Mouse (Mus musculus) lung, adult 2 months (tissue): ENCODE results near the gene Fxr1. TPM values are rescaled to one million over a fixed set of nuclear protein-coding genes. Genes with fewer than 3 reads are reported as not detected.
"Not testable (repeated sequence)": the region's sequence is repeated elsewhere in the genome, so short reads cannot be mapped to it uniquely, and the experiment has no call there.

ENCODE experiments used
- DNase-seq: peaks from one replicate; pipeline ENCODE4 v3.0.0; 2022
- H3K4me1 ChIP-seq: fragments of 200-500 bp; 2 replicates; pipeline ENCODE4 v1.6.1; 2011; ENCODE audit warnings: low read length; ENCODE audit not compliant: control insufficient read depth, insufficient read depth
- H3K4me3 ChIP-seq: fragments of 200-500 bp; replicated peaks from 2 replicates; pipeline ENCODE3; 2011; ENCODE audit warnings: low read depth, mild to moderate bottlenecking, control low read depth, low read length; ENCODE audit errors: extremely low read depth
- CTCF ChIP-seq: fragments of 200-500 bp; IDR thresholded peaks from 2 replicates; pipeline ENCODE4 v1.5.1; 2011; ENCODE audit warnings: mild to moderate bottlenecking, low read length, control low read depth; ENCODE audit not compliant: insufficient read depth
- POLR2A ChIP-seq: fragments of 200-500 bp; IDR thresholded peaks from 2 replicates; pipeline ENCODE4 v1.6.1; 2011; ENCODE audit warnings: low read depth, mild to moderate bottlenecking, control low read depth, low read length, borderline replicate concordance; ENCODE audit errors: extremely low read depth
- WGBS: fragments of 180-500 bp; shearing (Covaris S2); methylation state at CpG from one replicate; pipeline ENCODE4 v1.1.7; 2018; 5-methylcytosine and 5-hydroxymethylcytosine counted together
- polyA plus RNA-seq: library from polyadenylated mRNA; depleted of rRNA; stranded (reverse); fragments of >200 nt; gene quantifications from 2 replicates; pipeline ENCODE4 v1.2.3, GENCODE M21; 2012

Gene Fxr1
- polyA plus RNA-seq, 1 experiment = 13.9 TPM

- WGBS = 46% methylated on average over 1 of the region's 1 CpGs
- H3K4me3 ChIP-seq = no peak overlapping the region
- peaks cover 16% of the 10 kb centered on the region for H3K4me1 ChIP-seq
- no peak for DNase-seq
- TF ChIP-seq CTCF (no peak), POLR2A (no peak)
Observed at GRCm38 (mm10) chr3:34034803-34035202, 15.1 kb downstream of the Fxr1 start.

GRCm38 (mm10) chr3:34035706-34036105, 16.0 kb downstream of the Fxr1 start:
- no peak for DNase-seq
- no peak for TF ChIP-seq CTCF
- no peak for TF ChIP-seq POLR2A
- WGBS = 90% methylated on average over 3 of the region's 3 CpGs

GRCm38 (mm10) chr3:34041990-34042389, 22.2 kb downstream of the Fxr1 start:
- no peak for TF ChIP-seq CTCF
- TF ChIP-seq POLR2A = no peak
- 87% methylated on average over 4 of the region's 4 CpGs for WGBS
- no peak overlapping the region for H3K4me3 ChIP-seq
- DNase-seq = no peak
- H3K4me1 ChIP-seq = peaks cover 3% of the 10 kb centered on the region

More at GRCm38 (mm10) chr3:34035706-34036105, 16.0 kb downstream of the Fxr1 start:
- Histone ChIP-seq H3K4me3 (no peak overlapping the region), H3K4me1 (peaks cover 16% of the 10 kb centered on the region)

GRCm38 (mm10) chr3:34062352-34062751, 42.6 kb downstream of the Fxr1 start:
- no peak overlapping the region for H3K4me3 ChIP-seq
- TF ChIP-seq POLR2A = no peak
- no peak for TF ChIP-seq CTCF
- no peak for DNase-seq
- H3K4me1 ChIP-seq = no peaks in the 10 kb centered on the region
- 94% methylated on average over 2 of the region's 2 CpGs for WGBS

- not testable (repeated sequence) for DNase-seq, H3K4me3 ChIP-seq, H3K4me1 ChIP-seq
- 87% methylated on average over 7 of the region's 7 CpGs for WGBS
Observed at GRCm38 (mm10) chr3:34068943-34069342, 49.2 kb downstream of the Fxr1 start.

- H3K4me3 ChIP-seq = no peak overlapping the region
- no peak for DNase-seq
- H3K4me1 ChIP-seq = no peaks in the 10 kb centered on the region; the same call in 1 of the 2 replicates
- no peak for TF ChIP-seq CTCF
- TF ChIP-seq POLR2A = no peak
- WGBS = 93% methylated on average over 6 of the region's 6 CpGs
Observed at GRCm38 (mm10) chr3:34072726-34073125, 53.0 kb downstream of the Fxr1 start.

GRCm38 (mm10) chr3:34076058-34076759, 56.5 kb downstream of the Fxr1 start:
- DNase-seq = no peak
- WGBS = 66% methylated on average over 6 of the region's 6 CpGs
- H3K4me3 ChIP-seq = no peak overlapping the region

GRCm38 (mm10) chr3:34080900-34081662, 61.3 kb downstream of the Fxr1 start, which contains the start of gene Dnajc19:
Gene Dnajc19 (minus strand): TSS chr3:34081321.
- WGBS = under 1% methylated on average over 50 of the region's 50 CpGs
- H3K4me1 ChIP-seq = peaks cover 2% of the 10 kb centered on the region; the same call in 1 of the 2 replicates
- TF ChIP-seq POLR2A (peak; percentile 83; the same call in 1 of the 2 replicates), CTCF (no peak)

More at GRCm38 (mm10) chr3:34076058-34076759, 56.5 kb downstream of the Fxr1 start:
- H3K4me1 ChIP-seq = no peaks in the 10 kb centered on the region; the same call in none of the 2 replicates
- TF ChIP-seq CTCF = no peak
- TF ChIP-seq POLR2A = no peak

GRCm38 (mm10) chr3:34081929-34082328, 62.2 kb downstream of the Fxr1 start:
- WGBS = 90% methylated on average over 3 of the region's 3 CpGs

More at GRCm38 (mm10) chr3:34080900-34081662, 61.3 kb downstream of the Fxr1 start, which contains the start of gene Dnajc19:
- H3K4me3 ChIP-seq = peak within 1 kb of the TSS; percentile 89
- DNase-seq = peak; percentile 94

More at GRCm38 (mm10) chr3:34081929-34082328, 62.2 kb downstream of the Fxr1 start:
- Histone ChIP-seq H3K4me3 (no peak overlapping the region), H3K4me1 (peaks cover 2% of the 10 kb centered on the region; the same call in 1 of the 2 replicates)
- DNase-seq = no peak
- TF ChIP-seq POLR2A = no peak
- TF ChIP-seq CTCF = no peak
